Mouse (Mus musculus): ENCODE measurements at regions not wholly inside any gene's neighbourhood (a gene's known extent, or its start where the extent isn't known, plus 50 kb on each side); places are given as distances from the start of the nearest gene placed in this dataset.

DNA sequence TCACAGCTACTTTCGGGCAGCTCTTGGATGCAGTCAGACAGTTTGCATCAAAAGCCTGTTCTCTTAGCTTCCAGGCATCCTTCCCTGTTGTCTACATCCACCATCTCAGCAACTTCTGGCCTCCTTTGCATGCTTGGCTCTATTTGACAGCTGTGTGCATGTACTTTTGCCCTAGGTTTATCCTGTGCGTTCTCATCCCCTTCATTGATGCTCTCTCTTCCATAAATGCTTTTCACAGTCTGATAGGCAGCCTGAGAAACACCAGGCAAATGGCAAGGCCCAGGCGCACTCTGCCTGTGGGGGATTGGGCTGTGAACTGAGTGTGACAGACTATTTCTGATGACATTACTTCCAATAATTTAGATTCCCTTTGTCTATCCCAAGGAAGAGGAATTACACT is 364.9 kb upstream of the Dcn start:
- no peak overlapping the region for H3K4me3 ChIP-seq (replicated peaks; ENCODE audit: extremely low read depth, low read depth, low read length)
- H3K4me1 ChIP-seq (ENCODE audit: control insufficient read depth, insufficient read depth, low read length): no peaks in the 10 kb centered on the region
- DNase-seq: no peak
- TF ChIP-seq POLR2A (IDR thresholded peaks at IDR 0.05; ENCODE audit: borderline replicate concordance, extremely low read depth, low read depth, low read length) (no peak), CTCF (IDR thresholded peaks at IDR 0.05; ENCODE audit: insufficient read depth, low read length) (no peak)
- WGBS: 82% methylated on average over 3 of the region's 3 CpGs

DNA sequence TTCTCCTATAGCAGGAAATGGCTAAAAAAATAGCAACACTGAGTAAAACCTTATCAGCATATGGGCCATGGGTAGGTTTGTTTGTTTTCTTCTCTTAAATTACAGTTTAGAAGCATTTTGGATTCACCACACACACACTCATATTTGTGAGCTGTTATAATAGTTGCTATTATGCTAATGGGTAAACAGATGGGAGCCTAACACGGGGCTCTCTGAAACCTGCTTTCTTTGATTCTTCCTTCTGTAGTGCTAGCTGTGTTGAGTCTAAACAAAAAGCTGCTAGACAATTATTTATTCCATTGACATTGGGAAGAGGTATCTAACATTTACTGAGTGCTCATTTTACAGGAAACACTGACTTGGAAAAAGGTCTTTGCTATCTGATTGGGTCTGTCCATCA is 356.7 kb upstream of the Dcn start:
- TF ChIP-seq POLR2A (IDR thresholded peaks at IDR 0.05; ENCODE audit: borderline replicate concordance, extremely low read depth, low read depth, low read length) (no peak), CTCF (IDR thresholded peaks at IDR 0.05; ENCODE audit: insufficient read depth, low read length) (no peak)
- no peak for DNase-seq
- Histone ChIP-seq H3K4me1 (ENCODE audit: control insufficient read depth, insufficient read depth, low read length) (no peaks in the 10 kb centered on the region), H3K4me3 (replicated peaks; ENCODE audit: extremely low read depth, low read depth, low read length) (no peak overlapping the region)
- 44% methylated on average over 1 of the region's 1 CpGs for WGBS

DNA sequence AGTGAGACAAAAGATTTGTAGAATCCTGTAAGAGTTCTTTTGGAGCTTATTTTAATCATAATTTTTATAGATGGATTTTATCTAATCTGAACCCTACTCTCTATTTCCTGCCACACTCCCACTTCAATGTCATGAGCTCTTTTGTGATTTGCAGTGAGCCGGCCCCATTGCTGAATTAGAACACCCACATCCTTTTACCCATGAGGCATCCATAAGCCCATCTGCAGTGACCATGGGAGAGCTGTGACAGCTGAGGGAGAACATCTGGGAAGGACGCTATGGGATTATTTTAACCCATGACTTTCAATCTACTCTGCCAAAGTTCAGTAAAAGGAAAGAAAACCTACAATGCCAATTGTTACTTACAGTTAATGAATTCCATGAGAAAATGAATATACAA is 337.8 kb upstream of the Dcn start:
- no peak for DNase-seq
- TF ChIP-seq POLR2A (IDR thresholded peaks at IDR 0.05; ENCODE audit: borderline replicate concordance, extremely low read depth, low read depth, low read length) (no peak), CTCF (IDR thresholded peaks at IDR 0.05; ENCODE audit: insufficient read depth, low read length) (no peak)
- 51% methylated on average over 2 of the region's 2 CpGs for WGBS
- no peaks in the 10 kb centered on the region for H3K4me1 ChIP-seq (ENCODE audit: control insufficient read depth, insufficient read depth, low read length)
- no peak overlapping the region for H3K4me3 ChIP-seq (replicated peaks; ENCODE audit: extremely low read depth, low read depth, low read length)

DNA sequence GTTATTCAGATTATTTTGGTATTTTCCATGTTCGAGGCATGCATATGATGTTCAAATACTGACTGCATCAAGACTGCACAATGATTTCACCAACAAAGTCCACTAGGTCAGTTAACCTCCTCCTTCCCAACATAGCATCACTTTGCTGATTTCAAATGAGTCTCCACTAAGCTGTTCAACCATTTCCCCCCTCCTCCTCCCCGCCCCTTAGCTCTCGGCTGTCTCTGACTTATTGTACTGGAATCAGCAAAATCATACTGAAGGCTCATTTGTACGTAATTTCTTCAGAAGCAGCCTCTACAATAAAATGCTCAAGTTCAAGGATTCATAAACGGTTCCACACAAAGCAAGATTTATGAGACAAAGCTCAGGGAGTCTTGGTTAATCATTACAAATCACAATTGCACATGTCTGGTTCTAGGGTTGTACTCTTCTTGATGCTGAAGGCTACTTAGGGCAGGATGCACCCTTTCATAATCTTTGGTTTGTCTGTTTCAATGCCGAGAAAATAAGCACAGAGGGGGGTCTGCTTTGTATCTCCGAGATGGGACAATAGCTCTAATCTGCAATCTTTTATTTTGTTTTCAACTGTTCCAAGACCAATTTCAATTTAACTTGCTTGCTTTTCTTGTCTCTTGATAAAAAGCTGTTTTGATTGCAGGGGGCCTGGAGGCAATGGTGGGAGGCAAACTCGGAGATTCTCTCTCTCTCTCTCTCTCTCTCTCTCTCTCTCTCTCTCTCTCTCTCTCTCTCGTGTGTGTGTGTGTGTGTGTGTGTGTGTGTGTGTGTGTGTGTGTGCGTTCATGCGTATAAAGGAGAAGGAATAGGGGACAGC is 320.6 kb upstream of the Dcn start:
- no peak for DNase-seq
- H3K4me1 ChIP-seq (ENCODE audit: control insufficient read depth, insufficient read depth, low read length): peaks cover 4% of the 10 kb centered on the region; the same call in 1 of the 2 replicates
- no peak overlapping the region for H3K4me3 ChIP-seq (replicated peaks; ENCODE audit: extremely low read depth, low read depth, low read length)
- TF ChIP-seq POLR2A (IDR thresholded peaks at IDR 0.05; ENCODE audit: borderline replicate concordance, extremely low read depth, low read depth, low read length) (no peak), CTCF (IDR thresholded peaks at IDR 0.05; ENCODE audit: insufficient read depth, low read length) (no peak)
- WGBS: 68% methylated on average over 11 of the region's 11 CpGs

DNA sequence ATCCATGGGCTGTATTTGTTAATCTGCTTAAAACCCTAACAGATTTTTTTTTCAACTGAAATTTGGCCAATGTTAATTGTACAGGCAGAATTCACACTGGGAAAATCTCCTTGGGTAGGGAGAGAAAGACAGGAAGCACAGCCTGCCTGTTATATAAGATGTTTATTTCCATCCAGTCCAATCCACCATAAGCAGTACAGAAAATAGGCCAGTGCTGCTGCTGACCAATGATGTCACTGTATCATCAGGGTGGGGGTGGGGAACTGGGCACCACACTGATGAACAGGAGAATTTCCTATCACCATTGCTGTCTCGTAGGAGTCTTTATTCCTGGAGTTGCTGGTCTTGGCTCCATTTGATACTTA is 320.0 kb upstream of the Dcn start:
- no peak for TF ChIP-seq CTCF (IDR thresholded peaks at IDR 0.05; ENCODE audit: insufficient read depth, low read length)
- no peak for TF ChIP-seq POLR2A (IDR thresholded peaks at IDR 0.05; ENCODE audit: borderline replicate concordance, extremely low read depth, low read depth, low read length)
- Histone ChIP-seq H3K4me1 (ENCODE audit: control insufficient read depth, insufficient read depth, low read length) (peaks cover 4% of the 10 kb centered on the region; the same call in 1 of the 2 replicates), H3K4me3 (replicated peaks; ENCODE audit: extremely low read depth, low read depth, low read length) (no peak overlapping the region)
- WGBS: 68% methylated on average over 1 of the region's 1 CpGs
- DNase-seq: no peak

DNA sequence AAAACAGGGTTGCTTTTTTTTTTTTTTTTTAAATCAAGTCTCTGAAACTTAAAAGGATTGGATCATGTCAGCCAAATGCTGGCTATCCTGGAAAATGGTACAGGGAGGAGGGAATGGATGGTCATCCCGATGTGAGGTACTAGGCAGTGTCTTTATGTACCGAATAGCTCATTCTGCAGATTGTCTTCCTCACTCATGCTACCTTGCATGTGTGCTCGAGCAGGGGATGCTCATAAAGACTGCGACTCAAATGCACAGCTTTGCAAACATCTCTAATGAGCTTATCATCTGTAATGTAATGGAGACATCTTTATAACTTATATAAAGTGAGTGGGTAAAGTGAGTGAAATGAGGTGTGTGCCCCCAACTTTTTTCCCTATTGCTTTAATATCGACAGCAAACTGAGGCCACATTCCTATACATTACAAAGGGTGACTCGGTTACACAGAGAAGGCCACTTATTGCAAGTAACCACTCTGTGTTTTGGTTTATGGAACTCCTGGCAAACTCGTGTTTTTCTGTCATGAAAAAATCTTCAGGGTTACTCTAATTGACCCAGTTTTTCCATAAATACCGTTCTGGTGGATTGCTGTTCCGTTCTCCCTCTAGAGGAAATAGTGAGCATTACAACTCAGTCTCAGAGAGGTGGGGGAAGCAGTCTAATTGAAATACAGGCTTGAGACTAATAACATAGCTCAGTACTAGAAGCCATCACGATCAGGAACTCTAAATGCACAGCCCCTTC is 319.4 kb upstream of the Dcn start:
- no peak for DNase-seq
- no peak for TF ChIP-seq POLR2A (IDR thresholded peaks at IDR 0.05; ENCODE audit: borderline replicate concordance, extremely low read depth, low read depth, low read length)
- no peak for TF ChIP-seq CTCF (IDR thresholded peaks at IDR 0.05; ENCODE audit: insufficient read depth, low read length)
- Histone ChIP-seq H3K4me1 (ENCODE audit: control insufficient read depth, insufficient read depth, low read length) (peaks cover 4% of the 10 kb centered on the region; the same call in 1 of the 2 replicates), H3K4me3 (replicated peaks; ENCODE audit: extremely low read depth, low read depth, low read length) (no peak overlapping the region)
- 48% methylated on average over 10 of the region's 10 CpGs for WGBS

DNA sequence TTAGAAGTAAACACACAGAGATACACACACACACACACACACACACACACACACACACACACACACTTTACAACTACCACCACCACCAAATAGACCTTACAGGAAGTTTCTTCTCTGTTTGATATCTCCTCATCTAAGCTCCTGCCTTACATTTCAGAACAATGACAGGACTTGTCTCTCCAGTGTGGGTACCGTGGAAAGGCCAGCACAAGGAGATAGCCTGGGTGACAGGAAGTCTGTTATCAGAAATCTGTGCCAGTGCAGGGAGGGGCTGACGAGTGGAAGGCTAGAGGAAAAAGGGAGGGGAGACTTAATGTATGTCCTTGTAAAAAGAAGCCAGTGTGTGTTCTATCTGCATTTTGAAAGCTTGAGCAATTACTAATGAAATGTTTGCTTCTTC is 318.5 kb upstream of the Dcn start:
- H3K4me1 ChIP-seq (ENCODE audit: control insufficient read depth, insufficient read depth, low read length): peaks cover 4% of the 10 kb centered on the region; the same call in 1 of the 2 replicates
- TF ChIP-seq CTCF (IDR thresholded peaks at IDR 0.05; ENCODE audit: insufficient read depth, low read length) (no peak), POLR2A (IDR thresholded peaks at IDR 0.05; ENCODE audit: borderline replicate concordance, extremely low read depth, low read depth, low read length) (no peak)
- 18% methylated on average over 2 of the region's 2 CpGs for WGBS
- no peak for DNase-seq
- no peak overlapping the region for H3K4me3 ChIP-seq (replicated peaks; ENCODE audit: extremely low read depth, low read depth, low read length)

DNA sequence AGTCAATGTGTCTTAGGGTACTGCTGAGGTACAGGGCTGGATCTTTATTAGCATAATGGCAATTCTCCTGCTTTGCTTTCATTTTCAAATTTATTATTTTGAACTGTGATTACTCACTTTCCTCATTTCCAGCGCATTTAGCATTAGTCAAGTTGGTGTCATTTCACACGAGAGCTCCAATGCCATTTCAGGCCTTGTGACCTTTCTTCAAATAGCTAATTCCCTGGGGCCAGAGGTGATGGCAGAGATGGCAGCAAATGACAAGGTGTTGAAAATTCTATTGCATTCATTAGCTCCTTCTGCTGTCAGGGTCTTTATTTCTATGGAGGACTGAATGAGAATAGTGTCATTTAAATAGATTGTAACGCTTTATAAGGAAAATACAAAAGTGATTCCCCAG is 300.9 kb upstream of the Dcn start:
- no peaks in the 10 kb centered on the region for H3K4me1 ChIP-seq (ENCODE audit: control insufficient read depth, insufficient read depth, low read length)
- no peak for DNase-seq
- H3K4me3 ChIP-seq (replicated peaks; ENCODE audit: extremely low read depth, low read depth, low read length): no peak overlapping the region
- WGBS: 75% methylated on average over 3 of the region's 3 CpGs
- TF ChIP-seq POLR2A (IDR thresholded peaks at IDR 0.05; ENCODE audit: borderline replicate concordance, extremely low read depth, low read depth, low read length) (no peak), CTCF (IDR thresholded peaks at IDR 0.05; ENCODE audit: insufficient read depth, low read length) (no peak)

DNA sequence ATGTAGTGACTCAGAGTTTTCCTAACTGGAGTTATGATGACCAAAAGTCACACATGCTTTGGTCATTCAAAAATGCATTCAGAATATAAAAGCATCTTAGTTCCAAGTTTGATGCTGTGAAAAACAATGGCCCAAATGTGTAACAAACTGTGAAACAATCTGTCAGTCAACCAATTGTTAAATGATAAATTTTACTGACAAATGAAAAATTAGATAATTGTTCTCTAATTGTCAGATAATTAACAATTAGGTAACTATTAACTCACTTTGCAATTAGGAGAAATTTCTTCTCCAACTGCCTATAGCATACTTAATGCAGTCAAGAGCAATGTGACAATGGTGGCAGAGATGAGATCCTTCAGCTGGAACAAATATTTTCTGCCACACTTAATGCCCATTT is 289.7 kb upstream of the Dcn start:
- TF ChIP-seq POLR2A (IDR thresholded peaks at IDR 0.05; ENCODE audit: borderline replicate concordance, extremely low read depth, low read depth, low read length): no peak
- no peak for TF ChIP-seq CTCF (IDR thresholded peaks at IDR 0.05; ENCODE audit: insufficient read depth, low read length)
- DNase-seq: no peak
- no peaks in the 10 kb centered on the region for H3K4me1 ChIP-seq (ENCODE audit: control insufficient read depth, insufficient read depth, low read length)
- no peak overlapping the region for H3K4me3 ChIP-seq (replicated peaks; ENCODE audit: extremely low read depth, low read depth, low read length)

All from lung, adult 2 months (tissue).